Mouse (Mus musculus) brain, embryonic 14.5 days (tissue): ENCODE results near the gene Osbp2.

Source experiments
- CTCF ChIP-seq: fragments of 200-500 bp; IDR thresholded peaks from 2 replicates; pipeline ENCODE4 v1.5.1; 2012; ENCODE audit warnings: inconsistent platforms, mild to moderate bottlenecking, moderate library complexity, borderline replicate concordance; ENCODE audit not compliant: insufficient read depth, insufficient read length; ENCODE audit errors: extremely low read depth
- POLR2A ChIP-seq: fragments of 200-500 bp; IDR thresholded peaks from 2 replicates; pipeline ENCODE4 v1.6.1; 2012; ENCODE audit warnings: mild to moderate bottlenecking, inconsistent platforms, borderline replicate concordance; ENCODE audit not compliant: poor library complexity, insufficient read depth, insufficient read length, severe bottlenecking; ENCODE audit errors: extremely low read depth

- TF ChIP-seq POLR2A (no peak), CTCF (no peak)
Observed at GRCm38 (mm10) chr11:3766964-3767363, 96.7 kb downstream of the Osbp2 start.
